Comparison of ENCODE assay signal across 23 mouse cellular contexts in the genomic region with DNA sequence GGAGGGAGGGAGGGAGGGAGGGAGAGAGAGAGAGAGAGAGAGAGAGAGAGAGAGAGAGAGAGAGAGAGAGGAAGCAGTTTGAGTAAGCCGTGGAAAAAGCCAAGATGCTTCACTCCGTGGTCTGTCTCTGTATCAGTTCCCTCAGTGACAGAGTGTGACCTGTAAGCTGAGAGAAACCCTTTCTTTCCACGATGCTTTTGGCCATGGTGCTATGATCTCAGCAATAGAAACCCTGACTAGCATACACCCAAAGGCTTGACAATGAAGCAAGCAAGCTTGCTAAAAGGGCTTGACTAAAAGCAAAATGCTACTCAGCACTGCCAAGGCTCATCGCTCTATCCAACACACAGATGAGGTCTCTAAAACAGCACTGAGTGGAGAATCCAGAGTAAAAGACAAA. TPM values are rescaled to one million over a fixed set of nuclear protein-coding genes. Genes with fewer than 3 reads are reported as not detected.
DNase-seq lines count a peak whose midpoint lies in the region; ATAC-seq and TF ChIP-seq lines count a peak whose summit lies in the region.
"Had no signal": no experiment of that assay in that cellular context is flagged by ENCODE, and none has a peak within 500 bp of the region (broad histone marks: within the 10 kb centered on the region; RNA-seq: fewer than 3 reads in every experiment).

No protein-coding gene starts in this region.

- H3K4me3 ChIP-seq in thymus, adult 2 months (ENCODE audit: control insufficient read depth, insufficient read depth, low read length): no peak overlapping the region
- no peak overlapping the region for H3K4me3 ChIP-seq in CH12.LX (replicated peaks in 1 of 3; ENCODE audit: low read depth in 2 of 3, low read length in 2 of 3, poor library complexity in 1 of 3)
- H3K4me3 ChIP-seq in forebrain, embryonic 13.5 days: no peak overlapping the region
- no peak overlapping the region for H3K4me3 ChIP-seq in lung, adult 2 months (replicated peaks; ENCODE audit: extremely low read depth, low read depth, low read length)
- H3K4me3 ChIP-seq: embryonic facial prominence, embryonic 13.5 days; embryonic facial prominence, embryonic 15.5 days; erythroblast, embryonic 14.5 days; forebrain, embryonic 10.5 days; forebrain, embryonic 12.5 days; forebrain, embryonic 15.5 days had no signal

- DNase-seq in thymus, postnatal 0 days (ENCODE audit: low spot score): peak; percentile 19
- no peak for DNase-seq in thymus, adult 2 months
- DNase-seq in CH12.LX (ENCODE audit: extremely low read depth): no peak
- no peak for DNase-seq in lung, adult 2 months
- DNase-seq: adrenal gland, adult 2 months; adrenal gland, postnatal 10 days; adrenal gland, postnatal 25 days; cerebellum, adult 11 months; cerebellum, adult 18-20 months; cerebellum, adult 8-10 months; cerebellum, adult 9-11 months; cerebellum, postnatal 14 days; cerebellum, postnatal 36 days; embryo, embryonic 11 days; forebrain, postnatal 0 days had no signal

- H3K9me3 ChIP-seq in CH12.LX (replicated peaks; ENCODE audit: low read length): no peaks in the 10 kb centered on the region
- H3K9me3 ChIP-seq in forebrain, embryonic 13.5 days (replicated peaks): no peaks in the 10 kb centered on the region
- H3K9me3 ChIP-seq: embryonic facial prominence, embryonic 13.5 days; embryonic facial prominence, embryonic 15.5 days; forebrain, embryonic 10.5 days; forebrain, embryonic 12.5 days; forebrain, embryonic 15.5 days had no signal

- H3K4me1 ChIP-seq in thymus, adult 2 months (replicated peaks; ENCODE audit: control insufficient read depth, insufficient read depth, low read length): peaks cover 36% of the 10 kb centered on the region
- peaks cover 30 to 57% of the 10 kb centered on the region in 2 experiments for H3K4me1 ChIP-seq in CH12.LX (ENCODE audit: control insufficient read depth in 1 of 2, insufficient read depth in 2 of 2)
- no peaks in the 10 kb centered on the region; the same call in 1 of the 2 replicates for H3K4me1 ChIP-seq in forebrain, embryonic 13.5 days
- H3K4me1 ChIP-seq in lung, adult 2 months (ENCODE audit: control insufficient read depth, insufficient read depth, low read length): peaks cover 10% of the 10 kb centered on the region
- H3K4me1 ChIP-seq: embryonic facial prominence, embryonic 13.5 days; forebrain, embryonic 10.5 days; forebrain, embryonic 12.5 days; forebrain, embryonic 15.5 days had no signal

- no peaks in the 10 kb centered on the region for H3K27me3 ChIP-seq in thymus, adult 2 months (ENCODE audit: control insufficient read depth, insufficient read depth, low read length)
- no peaks in the 10 kb centered on the region for H3K27me3 ChIP-seq in CH12.LX (replicated peaks)
- H3K27me3 ChIP-seq in forebrain, embryonic 13.5 days: no peaks in the 10 kb centered on the region
- H3K27me3 ChIP-seq: embryonic facial prominence, embryonic 13.5 days; embryonic facial prominence, embryonic 15.5 days; forebrain, embryonic 12.5 days; forebrain, embryonic 15.5 days had no signal

- TF ChIP-seq CTCF in thymus, adult 2 months (IDR thresholded peaks at IDR 0.05; ENCODE audit: borderline replicate concordance, control insufficient read depth, extremely low read depth, insufficient read depth, low read length, poor library complexity): no peak
- TF ChIP-seq CTCF in CH12.LX (conservative IDR thresholded peaks at IDR 0.05 in 1 of 2, IDR thresholded peaks at IDR 0.05 in 1 of 2; ENCODE audit: low read depth in 2 of 2, low read length in 2 of 2): no peak
- no peak for TF ChIP-seq CTCF in lung, adult 2 months (IDR thresholded peaks at IDR 0.05; ENCODE audit: insufficient read depth, low read length)

- H3K36me3 ChIP-seq in thymus, adult 2 months (ENCODE audit: control insufficient read depth, insufficient read depth, low read length): no peaks in the 10 kb centered on the region
- no peaks in the 10 kb centered on the region for H3K36me3 ChIP-seq in CH12.LX (replicated peaks in 1 of 2; ENCODE audit: control insufficient read depth in 1 of 2, insufficient read depth in 1 of 2, low read length in 1 of 2)
- no peaks in the 10 kb centered on the region for H3K36me3 ChIP-seq in forebrain, embryonic 13.5 days (ENCODE audit: poor library complexity, severe bottlenecking)
- H3K36me3 ChIP-seq: embryonic facial prominence, embryonic 13.5 days; embryonic facial prominence, embryonic 15.5 days; forebrain, embryonic 10.5 days; forebrain, embryonic 12.5 days; forebrain, embryonic 15.5 days had no signal

- WGBS in thymus, adult 2 months: 48% methylated on average over 4 of the region's 4 CpGs
- WGBS in forebrain, embryonic 13.5 days: 88% methylated on average over 4 of the region's 4 CpGs
- 74% methylated on average over 4 of the region's 4 CpGs for WGBS in lung, adult 2 months

- dilution Hi-C loops in CH12.LX (cut with MboI; ENCODE audit: extremely low pct_ligation_motif_present, extremely low pct_unique_long_range_greater_than_20kb, low sequenced_read_pairs): no loop called here

- H3K9ac ChIP-seq in CH12.LX (ENCODE audit: insufficient read depth, low read depth): no peak overlapping the region
- no peak overlapping the region for H3K9ac ChIP-seq in forebrain, embryonic 13.5 days
- H3K9ac ChIP-seq: embryonic facial prominence, embryonic 13.5 days; embryonic facial prominence, embryonic 15.5 days; forebrain, embryonic 12.5 days; forebrain, embryonic 15.5 days; forebrain, postnatal 0 days had no signal

- H3K27ac ChIP-seq in thymus, adult 2 months (ENCODE audit: control insufficient read depth, insufficient read depth, low read length): no peak overlapping the region
- H3K27ac ChIP-seq in CH12.LX (ENCODE audit: insufficient read depth, low read depth): peak overlapping the region; percentile 56
- H3K27ac ChIP-seq in forebrain, embryonic 13.5 days: no peak overlapping the region
- H3K27ac ChIP-seq: embryonic facial prominence, embryonic 13.5 days; embryonic facial prominence, embryonic 15.5 days; forebrain, embryonic 10.5 days; forebrain, embryonic 12.5 days; forebrain, embryonic 15.5 days had no signal

- H3K4me2 ChIP-seq in CH12.LX (ENCODE audit: insufficient read depth, low read depth, poor library complexity, severe bottlenecking): no peak overlapping the region
- no peak overlapping the region for H3K4me2 ChIP-seq in forebrain, embryonic 13.5 days
- H3K4me2 ChIP-seq: embryonic facial prominence, embryonic 13.5 days; embryonic facial prominence, embryonic 15.5 days; forebrain, embryonic 12.5 days; forebrain, embryonic 15.5 days had no signal

- H3K79me2 ChIP-seq in CH12.LX (replicated peaks; ENCODE audit: control insufficient read depth, extremely low read depth, insufficient read depth, poor library complexity, severe bottlenecking): no peaks in the 10 kb centered on the region; the same call in 1 of the 2 replicates

- no peak; the same call in 1 of the 2 replicates for TF ChIP-seq RAD21 in CH12.LX (IDR thresholded peaks at IDR 0.05; ENCODE audit: low read depth, low read length)

- no peak for TF ChIP-seq EP300 in CH12.LX (IDR thresholded peaks at IDR 0.05; ENCODE audit: low read length)

- TF ChIP-seq POLR2A in thymus, adult 2 months (IDR thresholded peaks at IDR 0.05; ENCODE audit: control insufficient read depth, extremely low read depth, insufficient read depth, low read length, poor library complexity): no peak
- TF ChIP-seq POLR2A in CH12.LX (IDR thresholded peaks at IDR 0.05; ENCODE audit: low read depth, low read length): no peak
- TF ChIP-seq POLR2A in lung, adult 2 months (IDR thresholded peaks at IDR 0.05; ENCODE audit: borderline replicate concordance, extremely low read depth, low read depth, low read length): no peak

- in situ Hi-C loops in CH12.LX (cut with MboI; ENCODE audit: low pct_ligation_motif_present, low pct_unique_long_range_greater_than_20kb, low sequenced_read_pairs): no loop called here

- no peak for ATAC-seq in forebrain, embryonic 13.5 days
- ATAC-seq: CD4-positive, CD25-positive, alpha-beta regulatory T cell, adult 4 months; forebrain, embryonic 15.5 days; forebrain, postnatal 0 days had no signal

TF ChIP-seq in CH12.LX, 34 proteins besides CTCF, POLR2A, EP300 and RAD21:
- TF ChIP-seq MEF2A (IDR thresholded peaks at IDR 0.05; ENCODE audit: borderline replicate concordance, low read depth, low read length) (no peak), ZMIZ1 (IDR thresholded peaks at IDR 0.05; ENCODE audit: low read depth, low read length) (0 out of 2 replicates have a peak, but pooled peaks have one; percentile 2)

RNA-seq across cellular contexts. Expression of gene Mef2a, which starts 57.4 kb away (rescaled TPM):
- polyA plus RNA-seq in thymus, postnatal 0 days (2015; fragmentation: Nextera tagmentation; extraction: Ambion mirVana): 62.3 and 64.9 TPM in 2 replicates
- polyA plus RNA-seq in thymus, adult 2 months (2012; rRNA removed): 66.6 and 75.3 TPM in 2 replicates
- 42.2 and 43.5 TPM in 2 replicates for total RNA-seq in CH12.LX (2012; rRNA removed)
- total RNA-seq in CH12.LX (2014; rRNA removed): 36.7 and 40.1 TPM in 2 replicates
- polyA plus RNA-seq in CH12.LX (2012; ENCODE audit: insufficient read length, low read depth): 94.6 and 100 TPM in 2 replicates
- 26.0 and 32.2 TPM in 2 replicates for polyA plus RNA-seq in forebrain, embryonic 13.5 days (2015; fragmentation: Nextera tagmentation; extraction: Ambion mirVana)
- 52.6 and 52.8 TPM in 2 replicates for polyA plus RNA-seq in lung, adult 2 months (2012; rRNA removed)
